Mouse (Mus musculus) C2C12 (cell line): ENCODE results near the gene Micu2.

Experiments
- CTCF ChIP-seq: IDR thresholded peaks from one replicate; pipeline ENCODE4 v1.5.1; 2011; ENCODE audit not compliant: control insufficient read depth, insufficient read depth, insufficient read length
- MAX ChIP-seq: IDR thresholded peaks from one replicate; pipeline ENCODE4 v1.6.1; 2011; ENCODE audit warnings: mild to moderate bottlenecking, control low read depth
- MYOD1 ChIP-seq: IDR thresholded peaks from one replicate; pipeline ENCODE4 v1.6.1; 2011; ENCODE audit warnings: low read depth; ENCODE audit not compliant: control insufficient read depth, insufficient read length
- MYOG ChIP-seq: IDR thresholded peaks from one replicate; pipeline ENCODE4 v1.6.1; 2011; ENCODE audit not compliant: control insufficient read depth, insufficient read length; ENCODE audit errors: extremely low read depth

DNA sequence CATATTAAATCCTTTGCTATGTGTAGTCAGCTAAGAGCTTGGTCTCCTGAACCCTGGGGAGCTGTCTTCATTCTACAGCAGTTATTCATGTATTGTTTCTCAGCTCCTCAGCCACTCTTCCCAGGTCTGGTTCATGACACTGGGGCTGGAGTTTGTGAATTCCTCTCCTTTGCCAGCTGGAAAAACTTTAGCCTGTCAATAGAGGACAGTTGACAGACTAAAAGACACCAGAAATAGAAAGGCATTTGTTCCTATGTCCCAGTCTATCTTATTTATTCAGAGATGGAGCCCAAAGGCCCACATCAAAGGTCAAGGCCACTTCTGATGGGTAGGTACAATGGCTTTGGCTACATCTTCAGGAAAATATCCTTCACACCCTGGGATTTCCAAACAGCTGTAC is 7.3 kb downstream of the Micu2 start:
- no peak for TF ChIP-seq CTCF
- no peak for TF ChIP-seq MAX
- TF ChIP-seq MYOG, result no peak
- TF ChIP-seq MYOD1, result no peak
